Mouse (Mus musculus) embryo, embryonic 9.5 days (tissue): Measurements from ENCODE around the gene Slco1c1.

Experiments used
- DNase-seq: peaks from one replicate; pipeline ENCODE4 v3.0.0-alpha.2; 2017; ENCODE audit errors: extremely low spot score

The Slco1c1 gene

DNA sequence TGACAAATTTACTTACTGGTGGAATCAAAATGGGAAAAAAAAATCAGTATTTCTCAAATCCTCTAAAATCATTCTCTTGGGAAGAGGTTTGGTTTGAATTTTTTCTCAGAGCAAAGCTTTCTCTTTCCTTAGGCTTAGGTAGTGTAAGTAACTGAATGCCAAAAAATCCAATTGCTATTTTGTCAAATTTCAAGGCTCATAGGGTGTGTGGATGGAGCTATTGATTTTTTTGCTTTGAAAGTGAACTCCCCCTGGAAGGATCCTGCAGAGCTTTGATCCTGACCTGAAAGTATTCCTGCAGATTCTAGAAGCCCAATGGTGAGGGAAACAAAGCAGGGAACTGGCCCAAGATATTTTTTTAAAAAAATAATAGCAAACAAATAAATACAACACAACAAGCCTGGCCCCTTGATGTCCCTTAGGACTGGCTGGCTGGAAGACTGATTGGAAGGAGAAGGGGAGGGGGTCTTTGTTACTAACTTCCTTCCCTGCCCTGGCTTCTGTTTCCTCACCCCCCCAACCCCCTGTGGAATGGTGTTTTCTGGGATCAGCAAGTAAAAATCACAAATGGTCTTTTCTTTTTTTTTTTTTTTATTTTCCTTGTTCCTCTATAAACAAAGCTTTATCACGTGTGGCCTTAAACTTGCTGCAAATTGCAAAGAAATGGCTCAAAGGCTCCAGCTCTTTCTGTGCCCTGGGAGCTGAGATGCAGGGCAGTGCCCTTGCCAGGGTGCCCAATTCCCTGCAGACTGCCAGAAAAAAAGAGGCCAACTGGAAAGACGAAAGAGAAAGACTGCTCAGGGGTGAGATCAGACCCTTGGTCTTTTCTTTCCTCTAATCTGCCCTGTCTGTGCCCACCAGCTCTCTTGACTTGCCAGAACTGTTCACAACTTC, at the start of gene Slco1c1:
Gene Slco1c1 (plus strand): TSS at position 622 of the 894 bp plus-strand sequence.
- DNase-seq, result no peak

DNA sequence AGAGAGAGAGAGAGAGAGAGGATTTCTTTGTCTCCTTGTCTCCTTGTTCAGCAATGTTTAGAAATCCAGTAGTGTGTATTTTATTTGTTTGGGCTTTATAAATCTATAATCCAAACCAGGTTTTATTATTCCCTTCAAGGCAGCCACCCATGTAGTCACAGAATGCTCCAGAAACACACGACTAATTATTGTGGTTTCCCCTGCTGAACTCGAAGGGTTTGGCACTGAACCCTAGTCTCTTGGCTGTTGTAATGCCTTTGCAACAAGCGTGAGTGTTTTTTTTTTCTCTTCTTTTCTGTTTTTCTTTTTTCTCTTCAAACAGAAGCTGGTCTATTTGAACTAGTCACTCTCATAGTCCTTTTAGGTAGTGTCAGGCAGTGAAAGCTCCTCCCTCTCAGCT, 49.5 kb upstream of the Slco1c1 start:
- no peak for DNase-seq

GRCm38 (mm10) chr6:141485302-141486021, 38.7 kb upstream of the Slco1c1 start:
- no peak for DNase-seq

DNA sequence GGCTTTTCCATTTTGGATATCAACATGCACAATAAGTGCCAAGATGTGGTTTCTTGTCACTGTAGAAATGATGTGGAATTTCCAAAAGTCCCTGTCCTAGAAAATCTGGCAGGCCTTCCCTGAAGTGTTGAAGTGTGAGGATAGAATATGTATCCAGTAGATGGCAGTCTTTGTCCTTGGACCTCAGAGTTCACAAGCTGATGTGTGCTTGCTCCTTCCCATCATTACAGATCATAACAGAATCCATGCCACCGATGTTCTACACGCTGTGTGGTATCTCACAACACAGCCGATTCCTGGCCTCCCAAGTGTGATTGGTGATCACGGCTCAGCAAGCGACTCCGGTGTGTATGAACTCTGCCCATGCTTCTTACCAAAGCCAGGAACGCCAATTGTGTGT, 36.9 kb upstream of the Slco1c1 start:
- DNase-seq, result peak; percentile 37

DNA sequence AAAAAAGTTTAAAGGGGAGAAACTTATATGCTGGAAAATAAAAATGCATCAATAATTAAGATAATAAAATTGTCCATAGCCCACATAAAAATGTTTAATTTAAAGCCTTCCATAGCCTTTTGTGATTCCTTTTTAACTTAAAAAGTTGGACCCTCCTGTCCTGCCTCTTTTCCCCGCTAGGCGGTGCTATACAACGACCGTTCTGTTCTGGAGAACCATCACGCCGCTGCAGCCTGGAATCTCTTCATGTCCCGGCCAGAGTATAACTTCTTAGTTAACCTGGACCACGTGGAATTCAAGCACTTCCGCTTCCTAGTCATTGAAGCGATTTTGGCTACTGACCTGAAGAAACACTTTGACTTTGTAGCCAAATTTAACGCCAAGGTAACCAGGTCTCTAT, 35.5 kb upstream of the Slco1c1 start:
- DNase-seq, result peak; percentile 47

DNA sequence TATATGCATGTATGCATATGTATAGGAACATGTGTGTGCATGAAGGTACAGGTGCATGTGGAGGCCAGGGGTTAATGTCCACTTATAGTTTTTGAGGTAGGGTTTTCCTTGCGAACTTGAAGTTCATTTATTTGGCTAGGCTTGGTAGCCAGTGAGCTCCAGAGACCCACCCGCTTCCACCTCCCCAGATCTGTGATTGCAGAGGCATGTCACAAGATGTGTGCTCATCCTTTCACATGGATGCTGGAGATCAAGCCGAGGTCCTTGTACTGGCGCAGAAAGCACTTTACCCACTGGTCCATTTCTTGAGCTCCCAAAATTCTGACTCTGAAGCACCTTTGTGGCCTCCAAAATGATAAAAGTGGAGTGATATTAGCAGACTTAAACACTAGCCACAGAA, 29.3 kb upstream of the Slco1c1 start:
- DNase-seq, result no peak

DNA sequence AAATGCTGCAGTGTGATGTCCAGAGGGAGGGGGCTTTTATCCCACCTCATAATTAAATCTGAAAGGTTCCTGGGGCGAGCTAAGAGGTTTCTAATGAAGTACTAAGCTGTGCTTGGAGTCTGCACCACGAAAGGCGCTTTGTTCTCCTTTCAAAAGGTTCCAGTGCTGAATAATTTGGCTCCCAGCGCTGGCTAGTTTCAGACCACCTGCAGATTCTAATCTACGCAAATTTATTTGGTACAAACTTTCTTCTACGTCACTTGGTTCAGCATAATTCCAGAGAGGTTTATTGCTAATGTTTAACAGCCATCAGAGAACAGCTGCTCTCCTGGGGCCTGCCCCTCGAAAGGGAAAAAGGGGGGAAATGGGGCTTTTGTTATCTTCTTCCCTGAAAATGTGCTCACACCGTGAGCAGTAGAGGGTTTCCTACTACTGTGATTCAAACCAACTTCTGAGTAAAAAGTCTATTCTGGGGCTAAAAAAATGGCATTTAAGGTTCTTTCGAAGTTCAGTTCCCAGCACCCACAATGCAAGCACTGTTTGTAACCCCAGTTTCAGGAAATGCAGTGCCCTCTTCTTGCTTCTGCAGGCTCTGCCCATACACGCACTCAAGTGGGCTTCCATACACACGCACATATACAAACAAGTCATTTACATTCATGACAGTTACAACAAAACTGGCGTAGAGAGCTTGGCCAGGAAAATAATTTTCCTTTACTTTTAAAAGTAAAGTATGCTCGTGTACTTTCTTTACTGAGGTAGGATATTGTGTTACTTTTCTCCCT, 28.3 kb upstream of the Slco1c1 start:
- DNase-seq, result peak; percentile 34

DNA sequence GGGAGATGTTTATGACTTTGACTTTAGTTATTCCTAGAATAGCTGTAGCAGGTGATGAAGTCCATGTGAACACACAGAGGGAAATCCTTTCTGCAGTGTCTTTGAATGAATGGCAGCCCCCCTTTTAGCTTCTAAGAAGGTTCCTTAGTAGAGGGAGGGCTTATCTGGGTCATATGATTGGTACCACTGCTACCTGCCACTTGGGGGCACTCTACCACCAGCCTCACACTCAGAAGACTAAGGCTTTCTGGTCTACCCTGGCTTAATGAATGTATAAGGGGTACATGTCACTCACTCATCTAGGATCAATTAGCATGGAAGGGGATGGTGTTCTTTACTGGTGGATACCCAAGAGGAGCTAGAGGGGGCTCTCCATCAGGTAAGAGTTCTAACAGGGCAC, 24.7 kb upstream of the Slco1c1 start:
- no peak for DNase-seq

- DNase-seq, result no peak
Observed at GRCm38 (mm10) chr6:141501171-141501570, 23.0 kb upstream of the Slco1c1 start.

DNA sequence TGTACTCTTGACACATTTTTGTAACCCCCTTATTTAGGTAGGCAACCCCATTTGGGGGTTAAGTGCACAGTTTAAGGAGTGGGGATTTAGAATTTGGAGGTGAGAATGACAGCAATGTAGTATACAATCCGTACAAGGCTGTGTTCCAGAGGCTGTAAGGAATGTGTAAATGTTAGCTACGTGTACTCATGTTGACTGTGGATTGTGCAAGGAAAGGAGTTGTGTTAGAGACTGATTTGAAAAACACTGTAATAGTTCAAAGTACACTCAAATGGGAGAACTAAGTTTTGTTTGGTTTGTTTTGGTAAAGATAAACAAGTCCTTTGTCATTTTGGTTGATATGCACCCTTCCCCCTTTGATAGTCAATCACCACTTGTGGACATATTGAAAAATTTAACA, 1.6 kb upstream of the Slco1c1 start:
- no peak for DNase-seq

DNA sequence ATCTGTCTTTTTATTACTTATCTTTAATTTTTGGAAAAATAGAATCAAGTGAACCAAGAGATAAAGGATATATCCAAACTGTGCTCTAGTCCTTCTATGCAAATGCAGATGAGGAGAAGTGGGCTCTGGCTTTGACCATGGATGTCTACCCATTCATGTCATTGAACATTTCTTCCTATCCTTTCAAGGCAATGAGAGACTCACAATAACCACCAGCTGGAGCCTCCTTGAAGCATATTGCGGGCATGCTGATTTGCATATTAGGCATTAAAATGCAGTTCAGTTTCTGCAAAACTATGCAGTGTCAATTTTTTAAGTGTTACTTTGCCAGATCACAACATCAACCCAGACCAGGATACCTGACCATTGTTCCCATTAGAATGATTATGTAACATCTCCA, 1.6 kb downstream of the Slco1c1 start:
- DNase-seq, result no peak

DNA sequence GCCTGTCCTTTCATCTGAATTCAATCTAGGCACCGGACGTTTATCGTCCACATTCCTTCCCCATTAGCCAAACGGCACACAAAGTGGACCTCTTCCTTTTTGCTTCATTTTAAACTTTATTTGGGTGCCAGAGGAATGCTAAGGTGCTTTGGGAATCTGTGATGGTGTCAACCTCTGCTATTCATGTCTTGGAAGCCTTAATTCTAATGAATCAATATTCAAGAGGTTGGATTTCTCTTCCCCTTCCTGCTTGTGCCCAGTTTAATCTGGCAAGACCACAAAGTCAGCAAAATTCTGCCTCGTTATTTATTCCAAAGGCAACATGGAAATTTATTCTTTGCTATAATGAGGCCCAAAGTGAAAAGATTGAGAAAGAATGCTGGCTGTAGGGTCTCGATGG, 6.7 kb downstream of the Slco1c1 start:
- DNase-seq, result no peak

- no peak for DNase-seq
Observed at GRCm38 (mm10) chr6:141537298-141537697, 13.1 kb downstream of the Slco1c1 start.

DNA sequence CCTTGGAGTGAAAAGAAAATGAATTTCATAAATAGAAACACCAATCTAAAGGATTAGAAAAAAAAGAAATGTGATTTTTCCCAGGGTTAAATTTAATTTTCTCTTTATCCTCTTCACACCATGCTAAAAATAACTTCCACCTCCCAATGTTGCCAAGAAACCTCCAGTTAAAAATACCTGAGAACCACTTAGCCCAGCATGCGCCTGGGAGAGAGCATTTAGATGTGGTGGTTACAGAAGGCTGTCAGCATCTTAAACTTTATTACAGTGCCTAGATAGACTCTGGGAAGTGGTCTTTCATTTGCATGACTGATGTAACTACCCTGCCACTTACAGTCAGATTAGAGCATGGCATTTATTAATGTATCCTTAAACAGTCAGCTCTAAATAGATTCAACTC, 17.0 kb downstream of the Slco1c1 start:
- DNase-seq, result no peak

- DNase-seq, result no peak
Observed at GRCm38 (mm10) chr6:141543344-141543743, 19.2 kb downstream of the Slco1c1 start.

DNA sequence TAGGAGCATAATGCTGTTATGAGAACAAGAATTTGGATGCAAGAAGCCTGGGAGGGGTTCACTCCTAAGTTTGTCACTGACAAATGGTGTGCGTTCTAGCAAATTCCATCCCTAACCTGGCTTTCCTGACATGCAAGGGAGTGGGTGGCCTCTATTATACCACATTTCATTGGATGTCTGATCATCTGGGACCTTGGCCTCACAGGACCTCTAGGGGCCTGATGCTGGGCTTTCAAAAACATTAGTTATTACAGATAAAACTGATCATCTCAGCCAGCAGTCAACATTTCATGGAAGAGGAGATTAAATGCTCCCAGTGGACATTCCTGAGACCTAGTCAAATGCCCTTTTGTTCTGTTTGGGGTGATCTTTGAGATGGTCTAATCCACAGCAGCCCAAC, 34.0 kb downstream of the Slco1c1 start:
- DNase-seq, result no peak

- no peak for DNase-seq
Observed at GRCm38 (mm10) chr6:141567366-141567765, 43.2 kb downstream of the Slco1c1 start.

DNA sequence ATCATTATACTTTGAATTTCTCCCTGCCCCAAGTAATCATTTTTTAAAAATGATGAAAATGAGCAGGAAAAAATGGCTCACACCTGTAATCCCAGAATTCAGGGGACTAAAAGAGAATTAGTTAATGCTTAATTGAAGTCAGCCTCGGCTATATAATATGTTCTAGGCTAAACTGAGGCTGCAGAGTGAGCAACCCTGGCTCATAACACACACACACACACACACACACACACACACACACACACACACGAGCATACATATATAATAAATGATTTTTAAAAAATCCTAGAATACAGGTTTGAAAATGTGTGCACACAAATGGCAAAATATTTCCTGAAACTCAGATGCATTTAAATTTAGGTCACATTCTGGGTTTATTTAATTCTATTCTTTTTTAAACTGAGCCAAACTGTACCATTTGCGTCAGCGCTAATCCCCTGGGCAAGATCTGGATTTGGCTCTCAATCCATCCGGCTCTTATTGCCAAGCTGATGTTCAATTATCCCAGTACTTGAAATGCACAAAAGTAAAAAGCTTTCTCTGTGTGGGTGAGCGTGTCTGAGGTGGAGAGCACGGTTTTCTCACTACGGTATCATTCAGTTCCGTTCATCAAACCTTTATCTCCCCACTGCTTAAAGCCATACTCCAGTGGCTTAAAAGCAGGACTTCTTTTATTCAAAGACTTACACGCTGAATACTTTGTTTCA, 43.8 kb downstream of the Slco1c1 start:
- DNase-seq, result no peak

GRCm38 (mm10) chr6:141568559-141568946, 44.4 kb downstream of the Slco1c1 start:
- no peak for DNase-seq

DNA sequence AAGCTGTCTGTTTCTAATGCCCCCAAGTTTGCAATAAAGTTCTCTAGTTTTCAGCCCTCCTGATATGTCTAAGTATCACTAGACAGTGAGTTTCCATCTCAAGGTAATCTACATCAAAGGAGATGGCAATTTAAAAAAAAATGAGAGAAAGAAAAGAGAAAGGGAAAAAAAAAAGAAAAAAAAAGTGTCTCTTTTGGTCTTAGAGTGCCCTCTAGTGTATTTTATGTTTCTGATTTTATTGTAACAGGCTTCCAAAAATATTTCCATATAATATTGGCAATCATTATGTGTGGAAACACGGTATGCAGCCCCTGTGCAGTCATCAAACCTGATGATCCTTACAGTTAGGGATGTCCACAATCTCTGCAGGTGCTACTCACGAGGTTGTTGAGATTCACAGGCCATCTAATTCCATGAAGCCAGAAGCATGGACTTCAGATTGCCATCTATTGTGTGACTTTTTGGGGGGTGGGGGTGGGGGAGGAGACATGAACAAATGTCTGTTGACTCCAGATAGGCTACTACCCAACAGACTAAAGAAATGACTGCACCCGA, 52.6 kb downstream of the Slco1c1 start:
- DNase-seq, result no peak

DNA sequence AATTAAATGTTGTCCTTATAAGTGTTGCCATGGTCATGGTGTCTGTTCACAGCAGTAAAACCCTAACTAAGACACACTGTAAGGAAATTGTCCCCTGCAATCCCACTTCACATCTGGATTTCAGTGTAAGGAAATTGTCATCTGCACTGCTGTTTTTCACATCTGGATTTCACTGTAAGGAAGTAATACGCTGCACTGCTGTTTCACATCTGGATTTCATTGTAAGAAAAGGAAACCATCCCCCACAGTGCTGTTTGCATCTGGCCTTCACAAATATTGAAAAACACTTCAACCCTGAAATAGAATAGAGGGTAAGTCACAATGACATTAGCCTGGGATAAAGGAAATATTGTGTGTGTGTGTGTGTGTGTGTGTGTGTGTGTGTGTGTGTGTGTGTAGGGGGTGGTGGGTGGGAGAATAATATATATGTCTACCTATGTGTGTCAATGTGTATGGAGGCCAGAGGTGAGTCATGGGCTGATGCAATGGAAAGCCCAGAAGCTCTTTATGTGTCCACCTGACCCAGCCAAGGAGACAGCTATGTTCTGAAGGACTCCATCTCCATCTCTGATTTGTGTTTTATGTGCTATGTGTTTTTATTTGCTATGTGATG, 60.7 kb downstream of the Slco1c1 start:
- DNase-seq, result no peak
